Mouse (Mus musculus): ENCODE measurements around the gene Pgbd5.
A peak's percentile ranks its signal among the peaks of the same experiment; 100 is the strongest.

The Pgbd5 gene

GRCm38 (mm10) chr8:124346852-124347523 is 92.5 kb downstream of the Pgbd5 start:
- DNase-seq (ENCODE audit: extremely low spot score, low spot score) = peak; percentile 72

GRCm38 (mm10) chr8:124345098-124345497 is 94.4 kb downstream of the Pgbd5 start:
- no peak for DNase-seq (ENCODE audit: extremely low spot score, low spot score)

GRCm38 (mm10) chr8:124343991-124344390 is 95.5 kb downstream of the Pgbd5 start:
- DNase-seq (ENCODE audit: extremely low spot score, low spot score) = no peak

- DNase-seq (ENCODE audit: extremely low spot score, low spot score) = no peak
These were observed 96.3 kb downstream of the Pgbd5 start for GRCm38 (mm10) chr8:124343151-124343550.

- no peak for DNase-seq (ENCODE audit: extremely low spot score, low spot score)
These were observed 98.9 kb downstream of the Pgbd5 start for GRCm38 (mm10) chr8:124340360-124341068.

- DNase-seq (ENCODE audit: extremely low spot score, low spot score) = no peak
These were observed 99.7 kb downstream of the Pgbd5 start for GRCm38 (mm10) chr8:124339742-124340141.

GRCm38 (mm10) chr8:124336302-124336701 is 103.2 kb downstream of the Pgbd5 start:
- DNase-seq (ENCODE audit: extremely low spot score, low spot score) = no peak

- no peak for DNase-seq (ENCODE audit: extremely low spot score, low spot score)
These were observed 107.8 kb downstream of the Pgbd5 start for GRCm38 (mm10) chr8:124331706-124332105.

GRCm38 (mm10) chr8:124331094-124331493 is 108.4 kb downstream of the Pgbd5 start:
- DNase-seq (ENCODE audit: extremely low spot score, low spot score) = no peak

GRCm38 (mm10) chr8:124330433-124330832 is 109.0 kb downstream of the Pgbd5 start:
- no peak for DNase-seq (ENCODE audit: extremely low spot score, low spot score)

- DNase-seq (ENCODE audit: extremely low spot score, low spot score) = no peak
These were observed 109.8 kb downstream of the Pgbd5 start for GRCm38 (mm10) chr8:124329690-124330089.

GRCm38 (mm10) chr8:124328259-124328658 is 111.2 kb downstream of the Pgbd5 start:
- no peak for DNase-seq (ENCODE audit: extremely low spot score, low spot score)

GRCm38 (mm10) chr8:124323356-124323755 is 116.1 kb downstream of the Pgbd5 start:
- no peak for DNase-seq (ENCODE audit: extremely low spot score, low spot score)

GRCm38 (mm10) chr8:124321227-124321840 is 118.1 kb downstream of the Pgbd5 start:
- DNase-seq (ENCODE audit: extremely low spot score, low spot score) = no peak

GRCm38 (mm10) chr8:124319316-124319652 is 120.2 kb downstream of the Pgbd5 start:
- no peak for DNase-seq (ENCODE audit: extremely low spot score, low spot score)
